Mouse (Mus musculus): ENCODE measurements around the gene Klhl7. TPM values are rescaled to one million over a fixed set of nuclear protein-coding genes. Genes with fewer than 3 reads are reported as not detected.

The Klhl7 gene
- 10 to 100 TPM in 20 of 26 experiments, 1 to 10 TPM in 6; 4.6 to 31.4 (median 18.0) TPM for total RNA-seq (2018; cell fraction: chromatin; rRNA removed)
- 10 to 100 TPM in 22 of 26 experiments, 1 to 10 TPM in 4; 7.2 to 20.8 (median 12.6) TPM for total RNA-seq (2018; cell fraction: cytosol; rRNA removed)
- 10 to 100 TPM in 22 of 26 experiments, 1 to 10 TPM in 4; 6.8 to 31.8 (median 14.6) TPM for total RNA-seq (2018; cell fraction: nucleus; rRNA removed)
- 17.4 to 22.2 TPM (median 17.4 TPM) in 3 replicates for polyA plus RNA-seq (2018)

DNA sequence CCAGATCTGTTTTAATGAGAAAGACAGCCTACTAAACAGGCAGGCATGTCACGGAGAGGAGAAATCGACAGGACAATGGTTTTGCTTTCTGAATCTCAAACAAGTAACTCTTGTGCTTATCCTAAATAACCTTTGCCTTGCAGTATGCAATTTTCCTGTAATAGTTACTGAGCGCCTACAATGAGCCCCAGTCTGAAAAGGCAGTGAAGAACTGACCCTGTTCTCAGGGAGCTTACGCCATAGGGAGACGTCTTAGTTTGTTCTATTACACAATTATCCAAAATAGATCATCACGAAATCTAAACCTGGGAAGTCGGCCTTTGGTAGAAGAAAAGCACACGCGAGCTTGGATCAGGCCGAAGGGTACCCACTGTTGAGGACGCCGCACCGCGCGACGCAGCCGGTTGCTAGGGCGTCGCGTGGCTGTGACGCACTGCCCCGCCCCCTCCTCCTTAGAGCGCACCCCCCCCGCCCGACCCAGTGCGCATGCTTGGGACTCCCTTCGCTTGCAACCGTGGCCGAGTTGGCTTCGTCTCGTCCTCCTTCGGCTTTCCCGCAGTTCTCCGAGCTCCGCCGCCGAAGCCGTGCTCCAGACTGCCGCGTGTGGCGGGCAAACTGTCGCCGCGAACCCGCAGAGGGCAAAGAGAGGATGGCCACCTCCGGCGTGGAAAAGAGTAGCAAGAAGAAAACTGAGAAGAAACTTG, at the start of gene Klhl7:
TSS of gene Klhl7 (plus strand) at position 500 of the 704 bp plus-strand sequence.
- Histone ChIP-seq H3K4me3 (ENCODE audit: inconsistent target) (peak within 1 kb of the TSS; percentile 46), H3K27ac (no peak within 1 kb of the TSS), H3K79me2 (ENCODE audit: inconsistent target) (peaks cover 39% of the 10 kb centered on the region; the same call in 1 of the 2 replicates), H3K36me3 (ENCODE audit: inconsistent target) (no peaks in the 10 kb centered on the region)
- WGBS (ENCODE audit: missing documents), result 5% methylated on average over 36 of the region's 47 CpGs

DNA sequence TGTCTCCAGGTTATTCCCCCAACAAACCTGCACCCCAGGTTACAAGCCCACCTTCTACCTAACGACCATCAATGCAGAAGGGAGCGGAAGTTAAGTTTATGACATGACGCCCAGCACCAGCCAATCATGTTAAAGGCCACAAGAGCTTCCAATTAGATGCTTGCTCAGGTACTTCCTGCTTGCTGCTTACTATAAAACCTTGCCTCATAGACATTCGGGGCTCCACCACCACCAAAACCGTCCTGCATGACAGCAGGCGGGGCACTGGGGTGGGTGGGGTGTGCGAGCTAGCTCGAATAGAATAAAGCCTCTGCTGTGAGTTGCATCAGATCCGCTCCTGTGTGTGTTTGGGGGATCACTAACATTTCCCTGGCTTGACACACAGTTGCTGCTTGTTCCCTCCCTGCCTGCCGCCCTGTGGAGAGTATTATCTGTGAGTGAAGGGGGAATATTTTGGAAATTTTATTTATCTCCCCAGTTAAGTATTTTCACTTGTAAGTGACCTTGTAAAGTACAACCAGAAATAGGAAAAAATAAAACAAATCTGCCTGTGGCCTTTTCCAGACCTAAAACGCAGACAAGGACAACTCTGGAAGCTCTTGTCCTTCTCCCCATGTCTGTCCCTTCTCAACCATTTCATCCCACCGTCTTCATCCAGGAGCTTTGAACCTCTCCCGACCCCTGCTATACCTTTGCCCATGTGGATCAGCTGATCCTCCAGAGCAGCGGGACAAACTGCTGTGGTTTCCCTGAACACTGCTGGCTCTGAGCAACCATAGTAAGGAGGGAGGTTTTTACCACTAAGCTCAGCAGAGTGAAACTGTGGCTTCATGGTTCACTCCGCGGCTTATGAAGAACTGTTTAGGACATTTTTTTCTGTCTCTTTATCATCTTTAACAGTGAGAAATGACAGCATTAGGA, 48.4 kb upstream of the Klhl7 start:
- WGBS (ENCODE audit: missing documents), result 78% methylated on average over 15 of the region's 16 CpGs
- H3K27ac ChIP-seq, result no peak overlapping the region
- no peaks in the 10 kb centered on the region for H3K79me2 ChIP-seq (ENCODE audit: inconsistent target)
- H3K36me3 ChIP-seq (ENCODE audit: inconsistent target), result no peaks in the 10 kb centered on the region
- no peak overlapping the region for H3K4me3 ChIP-seq (ENCODE audit: inconsistent target)

DNA sequence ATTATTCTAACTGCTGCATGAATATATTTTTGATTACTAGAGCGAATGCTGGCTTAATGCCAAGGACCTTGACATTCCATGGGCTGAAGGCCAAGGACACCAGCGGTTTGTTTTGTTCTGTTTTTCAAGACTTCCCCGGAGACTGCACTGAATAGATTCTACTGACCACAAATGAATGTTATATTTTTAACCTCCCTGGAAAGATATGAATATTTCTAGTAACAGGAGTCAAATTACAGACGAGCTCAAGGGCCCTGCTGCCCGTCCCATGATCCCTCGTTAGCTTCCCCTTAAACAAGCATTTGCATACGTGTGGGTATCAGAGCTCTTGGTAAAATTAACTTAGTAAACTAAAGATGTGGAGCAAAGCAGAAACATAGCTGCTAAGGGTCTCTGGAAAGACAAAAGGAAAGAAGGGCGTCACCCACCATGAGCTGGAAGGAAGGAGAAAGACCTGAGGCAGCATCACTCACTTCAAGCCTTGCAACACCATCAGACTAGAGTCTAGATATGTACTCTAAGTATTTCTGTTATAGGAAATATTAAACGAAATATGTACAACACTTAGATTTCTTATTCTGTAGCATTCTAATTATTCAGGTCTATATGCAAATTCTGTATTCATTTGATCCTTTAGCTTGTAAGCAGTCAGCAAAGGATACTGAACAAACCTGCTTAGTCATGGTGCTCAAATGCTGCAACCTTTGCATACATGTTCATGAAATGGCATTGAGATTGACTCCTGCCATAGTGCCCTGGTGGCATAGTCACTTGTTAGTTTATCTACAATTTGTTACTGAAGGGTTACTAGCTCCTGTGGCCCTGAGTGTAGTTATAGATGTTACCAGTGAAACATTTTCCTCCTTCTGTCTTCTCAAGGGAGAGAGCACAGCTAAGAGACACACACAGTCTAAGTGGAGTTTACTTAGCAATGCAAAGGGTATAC, 46.9 kb upstream of the Klhl7 start:
- no peaks in the 10 kb centered on the region for H3K79me2 ChIP-seq (ENCODE audit: inconsistent target)
- no peak overlapping the region for H3K4me3 ChIP-seq (ENCODE audit: inconsistent target)
- H3K27ac ChIP-seq, result no peak overlapping the region
- H3K36me3 ChIP-seq (ENCODE audit: inconsistent target), result no peaks in the 10 kb centered on the region
- WGBS (ENCODE audit: missing documents), result 39% methylated on average over 8 of the region's 9 CpGs

DNA sequence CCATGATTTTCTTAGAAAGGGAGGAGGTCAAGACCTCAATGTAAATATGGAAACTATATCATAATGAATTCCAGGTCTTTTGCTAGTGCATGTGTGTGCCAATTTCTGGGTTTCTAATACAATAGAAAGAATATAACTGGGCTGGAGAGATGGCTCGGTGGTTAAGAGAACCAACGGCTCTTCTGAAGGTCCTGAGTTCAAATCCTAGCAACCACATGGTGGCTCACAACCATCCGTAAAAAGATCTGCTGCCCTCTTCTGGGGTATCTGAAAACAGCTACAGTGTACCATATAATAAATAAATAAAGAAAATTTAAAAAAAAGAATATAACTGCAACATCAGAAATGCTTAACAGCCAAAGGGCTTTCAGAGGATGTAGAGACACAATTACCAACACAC, 46.0 kb upstream of the Klhl7 start:
- no peaks in the 10 kb centered on the region for H3K79me2 ChIP-seq (ENCODE audit: inconsistent target)
- no peak overlapping the region for H3K4me3 ChIP-seq (ENCODE audit: inconsistent target)
- WGBS (ENCODE audit: missing documents), result 90% methylated on average over 3 of the region's 3 CpGs
- no peaks in the 10 kb centered on the region for H3K36me3 ChIP-seq (ENCODE audit: inconsistent target)
- H3K27ac ChIP-seq, result no peak overlapping the region

DNA sequence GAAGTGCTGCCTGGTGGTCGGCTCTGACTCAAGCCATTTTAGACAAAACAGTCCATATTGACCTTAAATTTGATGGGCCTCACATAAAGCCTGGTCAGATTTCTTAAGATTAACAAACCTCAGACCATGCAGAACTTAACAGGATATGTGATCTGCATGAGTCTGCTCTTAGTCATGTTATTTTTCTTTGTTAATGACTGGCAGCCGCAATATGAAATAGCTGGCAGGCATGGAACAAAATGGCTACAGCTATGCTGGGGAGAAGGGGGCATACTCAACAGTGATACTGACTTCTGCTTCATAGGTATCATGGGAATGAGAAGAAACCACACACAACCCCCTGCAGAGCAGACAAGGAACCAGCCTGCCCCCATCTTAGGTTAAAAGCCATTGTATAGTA, 43.5 kb upstream of the Klhl7 start:
- 91% methylated on average over 2 of the region's 2 CpGs for WGBS (ENCODE audit: missing documents)
- no peaks in the 10 kb centered on the region for H3K36me3 ChIP-seq (ENCODE audit: inconsistent target)
- H3K79me2 ChIP-seq (ENCODE audit: inconsistent target), result no peaks in the 10 kb centered on the region
- no peak overlapping the region for H3K4me3 ChIP-seq (ENCODE audit: inconsistent target)
- H3K27ac ChIP-seq, result no peak overlapping the region

DNA sequence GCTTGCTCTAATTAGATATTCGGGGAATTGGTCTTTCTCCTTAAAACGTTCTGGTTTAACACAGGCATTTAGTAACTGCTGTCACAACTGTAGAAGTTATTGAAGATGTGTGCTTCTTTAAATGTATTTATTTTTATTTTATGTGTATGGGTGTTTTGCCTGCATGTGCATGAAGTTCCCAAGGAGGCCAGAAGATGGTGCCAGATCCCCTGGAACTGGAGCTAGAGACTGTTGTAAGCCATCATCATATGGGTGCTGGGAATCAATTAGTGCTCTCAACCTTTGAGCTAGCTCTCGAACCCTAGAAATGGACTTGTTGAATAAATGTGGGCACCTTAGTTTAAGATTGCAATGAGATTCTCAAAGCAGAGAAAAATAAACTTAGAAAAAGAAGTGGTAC, 42.8 kb upstream of the Klhl7 start:
- H3K36me3 ChIP-seq (ENCODE audit: inconsistent target), result no peaks in the 10 kb centered on the region
- H3K79me2 ChIP-seq (ENCODE audit: inconsistent target), result no peaks in the 10 kb centered on the region
- H3K27ac ChIP-seq, result no peak overlapping the region

DNA sequence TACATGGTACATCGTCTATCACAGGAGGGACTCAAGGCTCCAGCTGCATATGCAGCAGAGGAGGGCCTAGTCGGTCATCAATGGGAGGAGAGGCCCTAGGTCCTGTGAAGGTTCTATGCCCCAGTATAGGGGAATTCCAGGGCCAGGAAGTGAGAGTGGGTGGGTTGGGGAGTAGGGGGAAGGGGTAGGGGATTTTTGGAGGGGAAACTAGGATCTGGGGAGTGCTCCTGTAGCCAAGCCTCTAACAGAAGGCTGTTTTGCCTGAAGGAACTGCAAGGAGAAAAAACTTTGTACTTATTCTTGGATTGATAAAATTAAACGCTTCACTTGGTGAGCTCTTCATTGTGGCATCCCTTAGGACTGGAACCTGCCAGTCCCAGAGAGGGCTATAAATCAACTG, 39.5 kb upstream of the Klhl7 start:
- Histone ChIP-seq H3K79me2 (ENCODE audit: inconsistent target) (no peaks in the 10 kb centered on the region), H3K4me3 (ENCODE audit: inconsistent target) (no peak overlapping the region), H3K27ac (no peak overlapping the region), H3K36me3 (ENCODE audit: inconsistent target) (no peaks in the 10 kb centered on the region)
- WGBS (ENCODE audit: missing documents), result 92% methylated on average over 3 of the region's 3 CpGs

More for the DNA sequence above, 42.8 kb upstream of the Klhl7 start:
- no peak overlapping the region for H3K4me3 ChIP-seq (ENCODE audit: inconsistent target)
- 84% methylated on average over 3 of the region's 3 CpGs for WGBS (ENCODE audit: missing documents)

DNA sequence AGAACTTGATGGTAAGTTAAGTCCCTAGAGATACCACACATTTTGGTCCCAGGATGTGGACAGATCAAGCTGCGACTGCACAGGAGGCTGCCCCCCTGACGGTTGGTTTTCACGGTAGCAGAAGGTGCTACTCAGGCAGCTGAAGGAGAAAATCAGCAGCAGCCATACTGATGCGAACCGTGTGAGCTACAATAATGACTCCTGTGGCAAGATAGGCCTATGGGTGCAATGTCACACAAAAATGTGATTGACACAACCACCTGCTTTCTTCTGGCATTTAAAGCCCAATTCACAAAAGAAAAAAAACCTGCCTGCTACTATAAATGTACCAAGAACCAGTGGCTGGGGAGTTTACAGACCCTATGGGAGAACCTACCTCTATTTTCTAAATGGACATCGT, 37.4 kb upstream of the Klhl7 start:
- no peaks in the 10 kb centered on the region for H3K79me2 ChIP-seq (ENCODE audit: inconsistent target)
- H3K27ac ChIP-seq, result no peak overlapping the region
- no peak overlapping the region for H3K4me3 ChIP-seq (ENCODE audit: inconsistent target)
- no peaks in the 10 kb centered on the region for H3K36me3 ChIP-seq (ENCODE audit: inconsistent target)
- 95% methylated on average over 6 of the region's 6 CpGs for WGBS (ENCODE audit: missing documents)

DNA sequence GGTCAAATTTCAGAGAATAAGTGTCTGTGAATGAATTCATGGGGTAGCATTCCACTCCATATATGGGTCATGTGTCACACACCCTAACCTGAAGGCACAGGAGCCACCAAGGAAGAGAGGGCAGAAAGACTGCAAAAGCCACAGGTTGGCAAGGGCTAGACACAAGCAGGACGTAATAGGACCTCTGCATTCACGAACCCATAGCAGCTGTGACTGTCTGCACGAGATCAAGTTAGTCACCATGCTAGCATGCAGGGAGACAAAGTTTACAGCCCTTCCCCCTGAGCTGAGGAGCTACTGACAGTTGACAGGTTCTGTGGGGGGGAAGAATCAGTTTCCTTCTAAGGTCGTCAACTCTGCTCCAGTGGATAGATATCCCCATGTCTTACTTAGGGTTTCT, 36.9 kb upstream of the Klhl7 start:
- H3K36me3 ChIP-seq (ENCODE audit: inconsistent target), result no peaks in the 10 kb centered on the region
- WGBS (ENCODE audit: missing documents), result 98% methylated on average over 4 of the region's 4 CpGs
- no peak overlapping the region for H3K27ac ChIP-seq
- no peak overlapping the region for H3K4me3 ChIP-seq (ENCODE audit: inconsistent target)
- no peaks in the 10 kb centered on the region for H3K79me2 ChIP-seq (ENCODE audit: inconsistent target)

DNA sequence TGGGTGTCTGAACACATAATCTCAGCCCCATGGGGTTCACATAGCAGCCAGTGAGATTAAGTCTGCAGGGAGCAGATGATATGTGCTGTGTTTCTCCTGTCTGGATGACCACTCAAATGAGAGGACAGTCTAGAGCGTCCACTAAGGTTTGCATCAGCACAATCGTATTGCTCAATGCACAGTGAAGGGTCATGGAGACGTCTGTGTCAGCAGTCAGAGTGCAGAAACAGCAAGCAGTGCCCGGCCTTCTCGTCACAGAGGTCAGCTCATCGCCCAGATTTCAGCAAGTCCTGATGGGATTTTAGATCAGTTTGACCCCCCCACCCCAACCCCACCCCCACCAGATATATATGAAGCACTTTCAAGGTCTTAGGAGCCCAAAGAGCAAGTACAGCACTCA, 31.4 kb upstream of the Klhl7 start:
- WGBS (ENCODE audit: missing documents), result 75% methylated on average over 6 of the region's 6 CpGs
- H3K79me2 ChIP-seq (ENCODE audit: inconsistent target), result no peaks in the 10 kb centered on the region
- H3K36me3 ChIP-seq (ENCODE audit: inconsistent target), result no peaks in the 10 kb centered on the region
- H3K4me3 ChIP-seq (ENCODE audit: inconsistent target), result no peak overlapping the region
- peak overlapping the region; percentile 40 for H3K27ac ChIP-seq

DNA sequence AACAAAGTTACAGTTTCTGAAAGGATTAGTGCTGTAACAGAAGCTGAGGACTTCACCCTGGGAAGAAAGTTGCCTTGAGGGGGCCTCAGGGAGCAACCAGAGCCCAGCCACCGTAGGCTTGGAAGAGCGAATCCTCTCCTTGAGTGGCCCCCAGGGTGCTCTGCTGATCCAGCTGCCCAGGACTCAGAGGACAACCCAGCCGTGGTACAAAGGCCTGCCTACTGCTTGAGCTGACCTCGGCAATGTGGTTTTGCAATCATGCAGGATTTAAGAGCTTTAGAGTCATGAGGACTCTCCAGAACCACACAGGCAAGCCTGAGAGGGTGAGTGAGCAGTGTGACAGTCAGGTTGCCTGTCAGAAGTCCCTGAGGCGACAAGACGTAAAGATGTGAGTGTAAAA, 28.4 kb upstream of the Klhl7 start:
- Histone ChIP-seq H3K27ac (peak overlapping the region; percentile 36), H3K79me2 (ENCODE audit: inconsistent target) (no peaks in the 10 kb centered on the region), H3K4me3 (ENCODE audit: inconsistent target) (no peak overlapping the region), H3K36me3 (ENCODE audit: inconsistent target) (no peaks in the 10 kb centered on the region)
- WGBS (ENCODE audit: missing documents), result 71% methylated on average over 6 of the region's 6 CpGs

DNA sequence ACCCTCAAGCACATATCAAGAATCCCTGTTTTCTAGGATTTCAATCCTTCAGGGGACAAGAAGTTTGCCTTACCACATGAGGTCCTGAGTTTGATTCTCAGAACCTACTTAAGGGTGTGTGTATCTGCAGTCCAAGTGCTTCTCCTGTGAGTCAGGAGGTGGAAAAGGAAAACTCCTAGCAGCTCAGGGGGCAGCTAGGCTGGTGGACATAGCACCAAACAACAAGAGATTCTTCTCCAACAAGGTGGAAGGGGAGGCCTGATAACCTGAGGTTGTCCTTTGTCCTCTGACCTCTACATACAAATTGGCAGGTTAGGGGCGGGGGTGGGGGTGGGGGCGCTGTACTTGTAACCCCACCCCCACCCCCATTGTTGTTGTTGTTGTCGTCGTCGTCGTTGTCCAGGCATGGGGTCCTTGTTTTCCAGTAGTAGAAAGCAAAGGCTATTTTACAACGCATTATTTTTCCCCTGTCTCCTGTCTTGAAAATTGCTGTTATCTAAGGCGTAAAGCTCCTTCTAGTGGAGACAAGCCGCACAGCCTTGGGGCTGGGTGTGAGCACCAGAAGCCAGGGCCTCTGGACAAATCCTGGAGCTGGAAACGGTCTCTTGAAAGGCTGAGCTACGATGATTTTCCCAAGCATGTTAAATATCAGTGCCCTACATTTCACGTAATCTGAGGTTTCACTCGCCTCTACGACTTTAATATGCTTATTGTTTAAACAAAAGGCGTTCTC, 23.3 kb upstream of the Klhl7 start:
- Histone ChIP-seq H3K4me3 (ENCODE audit: inconsistent target) (no peak overlapping the region; the same call in 1 of the 2 replicates), H3K27ac (no peak overlapping the region), H3K36me3 (ENCODE audit: inconsistent target) (no peaks in the 10 kb centered on the region), H3K79me2 (ENCODE audit: inconsistent target) (no peaks in the 10 kb centered on the region)
- WGBS (ENCODE audit: missing documents), result 6% methylated on average over 14 of the region's 15 CpGs

DNA sequence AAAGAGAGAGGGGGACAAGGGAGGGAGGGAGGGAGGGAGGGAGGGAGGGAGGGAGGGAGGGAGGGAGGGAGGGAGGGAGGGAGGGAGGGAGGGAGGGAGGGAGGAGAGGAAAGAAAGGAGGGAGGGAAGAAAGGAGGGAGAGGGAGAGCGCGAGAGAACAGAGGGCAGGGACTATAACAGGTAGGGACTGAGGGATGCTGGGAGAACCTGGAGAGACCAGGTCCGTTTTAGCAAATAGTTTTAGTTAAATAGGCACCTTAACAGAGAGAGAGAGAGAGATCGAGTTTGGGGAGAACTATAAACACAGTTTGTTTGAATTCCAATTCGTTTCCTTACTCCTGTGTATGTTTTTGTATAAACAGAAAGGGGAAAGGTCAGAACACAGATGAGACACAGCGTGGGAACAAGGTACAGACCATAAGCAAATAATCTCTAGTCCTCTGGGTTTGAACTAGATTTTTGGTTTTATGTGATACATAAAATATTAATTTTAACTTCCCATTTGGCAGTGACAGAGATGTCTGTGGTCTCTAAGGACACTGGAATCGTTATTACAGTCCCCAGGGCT, 22.6 kb upstream of the Klhl7 start:
- no peaks in the 10 kb centered on the region for H3K79me2 ChIP-seq (ENCODE audit: inconsistent target)
- no peak overlapping the region for H3K27ac ChIP-seq
- 45% methylated on average over 4 of the region's 7 CpGs for WGBS (ENCODE audit: missing documents)
- no peaks in the 10 kb centered on the region for H3K36me3 ChIP-seq (ENCODE audit: inconsistent target)
- H3K4me3 ChIP-seq (ENCODE audit: inconsistent target), result no peak overlapping the region; the same call in 1 of the 2 replicates

Data from macrophage (primary cell).